Mouse (Mus musculus): ENCODE data around the gene Dcdc2a. TPM values are rescaled to one million over a fixed set of nuclear protein-coding genes. Genes with fewer than 3 reads are reported as not detected.

Gene Dcdc2a
- polyA plus RNA-seq, 1 experiment from 2014 or later: 0.70 TPM

DNA sequence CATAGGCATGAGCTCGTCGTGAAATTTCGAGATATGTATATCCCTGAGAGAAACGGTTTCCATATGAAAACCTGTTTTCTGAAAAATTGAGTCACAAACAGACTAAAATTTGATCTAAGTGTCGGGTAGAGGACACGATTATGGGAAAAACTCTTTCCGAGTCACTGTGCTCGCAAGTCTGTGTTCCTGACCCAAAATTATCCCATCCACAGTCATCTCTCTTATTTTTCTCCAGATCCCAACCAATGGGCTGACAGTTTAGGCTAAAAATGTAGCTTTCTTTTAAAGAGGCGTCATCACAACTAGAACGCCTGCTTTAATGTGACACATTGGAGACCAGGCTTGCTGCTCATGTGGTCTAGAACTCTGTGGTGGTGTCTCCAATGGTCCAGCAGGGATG lies 139.9 kb downstream of the Dcdc2a start:
- H3K4me1 ChIP-seq (replicated peaks; ENCODE audit: control insufficient read depth, insufficient read depth, low read length): no peaks in the 10 kb centered on the region; the same call in 1 of the 2 replicates
- no peaks in the 10 kb centered on the region for H3K36me3 ChIP-seq (ENCODE audit: control insufficient read depth, insufficient read depth, low read length)
- DNase-seq (ENCODE audit: low spot score) (no peak), ATAC-seq (replicated peaks; ENCODE audit: low FRiP score, low TSS enrichment, low read depth) (no peak)
- H3K4me2 ChIP-seq (ENCODE audit: low read length): no peak overlapping the region
- H3K9ac ChIP-seq (ENCODE audit: low read length): no peak overlapping the region
- WGBS: 91% methylated on average over 10 of the region's 10 CpGs
- H3K27me3 ChIP-seq (replicated peaks; ENCODE audit: control insufficient read depth, insufficient read depth, low read length): no peaks in the 10 kb centered on the region
- no peak overlapping the region for H3K4me3 ChIP-seq (ENCODE audit: low read depth, low read length)
- H3K9me3 ChIP-seq (ENCODE audit: control insufficient read depth, low read length): no peaks in the 10 kb centered on the region
- no peak overlapping the region for H3K27ac ChIP-seq (ENCODE audit: low read depth)

DNA sequence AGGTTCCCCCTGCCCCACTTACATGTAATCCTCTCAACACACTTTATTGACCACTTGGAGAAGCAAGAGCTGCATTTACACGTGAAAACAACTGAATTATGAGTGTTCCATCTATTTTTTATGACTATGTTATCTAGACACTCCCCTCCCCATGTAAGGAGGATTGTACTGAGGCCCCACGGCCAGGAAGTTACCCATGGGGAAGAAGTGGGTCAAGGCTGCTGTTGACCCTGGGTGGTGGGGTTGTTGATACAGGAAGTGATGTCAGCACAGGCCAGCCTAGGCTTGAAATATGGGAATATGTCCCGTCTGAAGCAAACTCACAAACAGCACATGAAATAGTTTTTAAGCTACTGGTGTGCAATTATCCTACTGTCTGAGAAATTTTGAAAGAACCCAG lies 144.1 kb downstream of the Dcdc2a start:
- no peaks in the 10 kb centered on the region for H3K36me3 ChIP-seq (ENCODE audit: control insufficient read depth, insufficient read depth, low read length)
- H3K4me1 ChIP-seq (replicated peaks; ENCODE audit: control insufficient read depth, insufficient read depth, low read length): no peaks in the 10 kb centered on the region; the same call in 1 of the 2 replicates
- no peak overlapping the region for H3K4me2 ChIP-seq (ENCODE audit: low read length)
- no peak overlapping the region for H3K27ac ChIP-seq (ENCODE audit: low read depth)
- no peak overlapping the region for H3K9ac ChIP-seq (ENCODE audit: low read length)
- no peaks in the 10 kb centered on the region for H3K27me3 ChIP-seq (replicated peaks; ENCODE audit: control insufficient read depth, insufficient read depth, low read length)
- DNase-seq (ENCODE audit: low spot score): no peak
- no peak overlapping the region for H3K4me3 ChIP-seq (ENCODE audit: low read depth, low read length)
- 35% methylated on average over 3 of the region's 3 CpGs for WGBS
- no peaks in the 10 kb centered on the region for H3K9me3 ChIP-seq (ENCODE audit: control insufficient read depth, low read length)
- ATAC-seq (replicated peaks; ENCODE audit: low FRiP score, low TSS enrichment, low read depth): no peak

DNA sequence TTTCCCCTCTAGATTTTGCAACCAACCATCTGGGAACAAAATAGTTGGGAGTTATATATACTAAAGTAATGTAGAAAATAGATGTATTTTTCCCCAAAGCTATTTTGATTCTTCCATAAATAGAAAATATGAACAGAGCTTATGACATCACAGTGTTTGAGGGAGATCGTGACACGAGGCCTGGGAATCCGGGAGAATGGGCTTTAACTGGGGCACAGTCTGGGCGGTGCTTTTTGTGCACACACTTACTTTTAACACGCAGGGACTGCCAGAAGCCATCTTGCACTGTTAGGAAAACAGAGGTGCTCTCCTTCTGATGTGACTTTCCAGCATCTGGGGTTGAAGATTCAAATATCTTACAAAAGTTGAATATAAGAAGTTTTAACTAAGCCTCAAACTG lies 151.1 kb downstream of the Dcdc2a start:
- no peak overlapping the region for H3K4me2 ChIP-seq (ENCODE audit: low read length)
- H3K4me1 ChIP-seq (replicated peaks; ENCODE audit: control insufficient read depth, insufficient read depth, low read length): no peaks in the 10 kb centered on the region
- no peaks in the 10 kb centered on the region for H3K27me3 ChIP-seq (replicated peaks; ENCODE audit: control insufficient read depth, insufficient read depth, low read length)
- ATAC-seq (replicated peaks; ENCODE audit: low FRiP score, low TSS enrichment, low read depth) (no peak), DNase-seq (ENCODE audit: low spot score) (no peak)
- H3K27ac ChIP-seq (ENCODE audit: low read depth): no peak overlapping the region
- WGBS: 83% methylated on average over 5 of the region's 5 CpGs
- H3K4me3 ChIP-seq (ENCODE audit: low read depth, low read length): no peak overlapping the region
- H3K36me3 ChIP-seq (ENCODE audit: control insufficient read depth, insufficient read depth, low read length): no peaks in the 10 kb centered on the region
- H3K9ac ChIP-seq (ENCODE audit: low read length): no peak overlapping the region
- H3K9me3 ChIP-seq (ENCODE audit: control insufficient read depth, low read length): no peaks in the 10 kb centered on the region

DNA sequence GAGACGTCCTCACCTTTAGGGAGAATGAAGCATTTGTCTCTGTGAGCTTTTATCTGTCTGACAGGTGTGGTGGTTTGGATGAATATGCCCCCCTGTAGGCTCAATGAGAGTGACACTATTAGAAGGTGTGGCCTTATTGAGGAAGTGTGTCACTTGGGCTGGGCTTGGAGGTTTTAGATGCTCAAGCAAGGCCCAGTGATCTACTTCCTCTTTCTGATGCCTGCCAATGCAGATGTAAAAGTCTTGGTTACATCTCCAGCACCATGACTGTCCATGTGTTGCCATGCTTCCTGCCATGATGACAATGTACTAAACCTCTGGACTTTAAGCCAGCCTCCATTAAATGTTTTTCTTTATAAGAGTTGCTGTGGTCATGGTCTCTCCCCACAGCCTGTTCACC lies 162.6 kb downstream of the Dcdc2a start:
- no peaks in the 10 kb centered on the region for H3K4me1 ChIP-seq (replicated peaks; ENCODE audit: control insufficient read depth, insufficient read depth, low read length)
- WGBS: 87% methylated on average over 1 of the region's 1 CpGs
- H3K4me2 ChIP-seq (ENCODE audit: low read length): no peak overlapping the region
- DNase-seq (ENCODE audit: low spot score) (no peak), ATAC-seq (replicated peaks; ENCODE audit: low FRiP score, low TSS enrichment, low read depth) (no peak)
- no peaks in the 10 kb centered on the region for H3K9me3 ChIP-seq (ENCODE audit: control insufficient read depth, low read length)
- no peaks in the 10 kb centered on the region for H3K27me3 ChIP-seq (replicated peaks; ENCODE audit: control insufficient read depth, insufficient read depth, low read length)
- H3K4me3 ChIP-seq (ENCODE audit: low read depth, low read length): no peak overlapping the region
- H3K36me3 ChIP-seq (ENCODE audit: control insufficient read depth, insufficient read depth, low read length): no peaks in the 10 kb centered on the region
- no peak overlapping the region for H3K9ac ChIP-seq (ENCODE audit: low read length)
- H3K27ac ChIP-seq (ENCODE audit: low read depth): no peak overlapping the region

DNA sequence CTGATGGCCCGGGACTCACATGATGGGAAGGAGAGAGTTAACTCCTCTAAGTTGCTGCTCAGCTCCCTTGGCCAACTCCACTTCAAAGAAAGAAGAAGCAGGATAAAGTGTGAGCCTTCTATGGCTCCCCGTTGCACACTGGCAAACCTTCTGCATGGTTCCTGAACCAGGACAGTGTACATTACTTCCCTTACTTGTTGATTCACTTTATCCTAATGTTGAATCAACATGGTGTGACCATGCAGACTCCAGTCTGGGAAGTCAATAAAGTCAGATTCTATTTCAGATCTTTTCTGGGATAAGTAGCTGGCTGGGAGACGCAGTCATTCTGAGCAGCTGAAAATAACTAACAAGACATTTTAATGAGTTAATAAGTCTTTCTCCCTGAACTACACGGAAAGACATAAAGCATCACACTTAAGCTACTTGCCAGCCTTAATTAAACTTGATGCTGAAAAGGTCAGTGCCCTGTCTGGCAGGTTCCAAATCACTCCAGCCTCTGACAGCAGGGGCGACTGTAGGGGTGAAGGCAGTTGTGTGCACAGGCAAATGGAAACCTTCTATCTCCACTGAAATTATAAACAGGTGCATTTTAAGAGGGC lies 164.5 kb downstream of the Dcdc2a start:
- H3K27ac ChIP-seq (ENCODE audit: low read depth): no peak overlapping the region
- H3K27me3 ChIP-seq (replicated peaks; ENCODE audit: control insufficient read depth, insufficient read depth, low read length): no peaks in the 10 kb centered on the region
- no peaks in the 10 kb centered on the region for H3K36me3 ChIP-seq (ENCODE audit: control insufficient read depth, insufficient read depth, low read length)
- no peak overlapping the region for H3K9ac ChIP-seq (ENCODE audit: low read length)
- no peak overlapping the region for H3K4me2 ChIP-seq (ENCODE audit: low read length)
- H3K4me1 ChIP-seq (replicated peaks; ENCODE audit: control insufficient read depth, insufficient read depth, low read length): no peaks in the 10 kb centered on the region
- WGBS: 51% methylated on average over 5 of the region's 5 CpGs
- H3K4me3 ChIP-seq (ENCODE audit: low read depth, low read length): no peak overlapping the region
- DNase-seq (ENCODE audit: low spot score) (no peak), ATAC-seq (replicated peaks; ENCODE audit: low FRiP score, low TSS enrichment, low read depth) (no peak)
- no peaks in the 10 kb centered on the region for H3K9me3 ChIP-seq (ENCODE audit: control insufficient read depth, low read length)

DNA sequence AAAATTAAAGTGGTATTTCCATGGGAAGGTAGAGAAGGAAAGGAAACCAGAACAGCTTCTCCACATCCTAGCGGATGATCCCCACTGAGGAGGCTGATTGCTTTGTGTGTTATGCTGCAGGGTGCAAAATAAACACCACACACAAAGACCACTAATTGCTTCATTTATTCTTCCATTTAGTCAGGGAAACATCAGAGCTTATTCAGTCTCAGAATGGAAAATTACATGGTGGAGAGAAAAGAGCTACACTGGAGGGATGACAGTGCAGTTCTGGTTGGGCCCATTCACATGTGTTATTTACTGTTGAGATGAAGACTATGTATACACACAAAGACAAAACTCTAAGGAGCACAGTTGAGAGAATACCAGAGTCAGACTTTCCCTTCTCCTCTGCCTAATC lies 196.1 kb downstream of the Dcdc2a start:
- no peak for ATAC-seq (replicated peaks; ENCODE audit: low FRiP score, low TSS enrichment, low read depth)
- H3K4me1 ChIP-seq (replicated peaks; ENCODE audit: control insufficient read depth, insufficient read depth, low read length): no peaks in the 10 kb centered on the region; the same call in 1 of the 2 replicates
- H3K9ac ChIP-seq (ENCODE audit: low read length): no peak overlapping the region
- no peak overlapping the region for H3K4me2 ChIP-seq (ENCODE audit: low read length)
- no peak for DNase-seq (ENCODE audit: low spot score)
- no peaks in the 10 kb centered on the region for H3K9me3 ChIP-seq (ENCODE audit: control insufficient read depth, low read length)
- H3K27ac ChIP-seq (ENCODE audit: low read depth): no peak overlapping the region
- no peak overlapping the region for H3K4me3 ChIP-seq (ENCODE audit: low read depth, low read length)
- no peaks in the 10 kb centered on the region for H3K27me3 ChIP-seq (replicated peaks; ENCODE audit: control insufficient read depth, insufficient read depth, low read length)
- 87% methylated on average over 1 of the region's 1 CpGs for WGBS
- H3K36me3 ChIP-seq (ENCODE audit: control insufficient read depth, insufficient read depth, low read length): no peaks in the 10 kb centered on the region

DNA sequence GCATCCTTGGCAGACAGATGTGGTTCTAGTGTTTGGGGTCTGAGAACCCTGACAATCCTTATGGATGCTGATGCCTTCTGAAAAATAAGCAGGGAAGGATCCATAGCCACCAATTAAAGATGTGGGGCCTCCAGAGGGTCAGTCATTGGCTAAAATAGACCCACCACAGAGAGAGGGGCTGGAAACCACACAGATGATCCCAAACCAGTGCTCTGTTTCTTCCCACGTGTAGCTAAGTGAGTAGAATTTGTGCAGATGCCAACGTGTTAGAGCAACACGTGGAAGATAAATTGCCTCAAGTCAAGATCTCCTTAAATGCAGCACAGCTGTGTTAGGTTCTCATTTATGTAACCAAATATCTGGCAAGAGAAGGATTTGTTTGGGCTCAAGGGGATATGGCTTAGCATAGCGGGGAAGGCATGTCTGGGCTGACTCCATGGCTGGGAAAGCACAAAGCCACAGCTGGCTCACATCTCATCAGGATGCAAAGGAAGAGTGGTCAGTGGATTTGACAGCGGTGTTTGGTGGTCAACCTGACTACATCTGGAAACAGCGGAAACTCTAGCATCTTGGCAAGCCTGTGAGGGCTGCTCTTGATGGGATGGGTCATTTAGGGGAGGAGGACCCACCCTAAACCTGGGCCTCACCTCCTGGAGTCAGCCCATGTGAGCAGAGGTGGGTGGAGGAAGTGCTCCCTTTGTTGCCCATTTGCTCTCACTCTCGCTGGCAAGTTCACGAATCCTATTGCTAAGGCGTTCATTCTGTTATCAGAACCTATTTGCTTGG lies 198.9 kb downstream of the Dcdc2a start:
- H3K9ac ChIP-seq (ENCODE audit: low read length): no peak overlapping the region
- WGBS: 62% methylated on average over 9 of the region's 9 CpGs
- H3K27me3 ChIP-seq (replicated peaks; ENCODE audit: control insufficient read depth, insufficient read depth, low read length): no peaks in the 10 kb centered on the region
- no peak overlapping the region for H3K4me2 ChIP-seq (ENCODE audit: low read length)
- ATAC-seq (replicated peaks; ENCODE audit: low FRiP score, low TSS enrichment, low read depth): no peak
- DNase-seq (ENCODE audit: low spot score): no peak
- no peaks in the 10 kb centered on the region; the same call in 1 of the 2 replicates for H3K4me1 ChIP-seq (replicated peaks; ENCODE audit: control insufficient read depth, insufficient read depth, low read length)
- H3K9me3 ChIP-seq (ENCODE audit: control insufficient read depth, low read length): no peaks in the 10 kb centered on the region
- H3K4me3 ChIP-seq (ENCODE audit: low read depth, low read length): no peak overlapping the region
- H3K36me3 ChIP-seq (ENCODE audit: control insufficient read depth, insufficient read depth, low read length): no peaks in the 10 kb centered on the region
- no peak overlapping the region for H3K27ac ChIP-seq (ENCODE audit: low read depth)

DNA sequence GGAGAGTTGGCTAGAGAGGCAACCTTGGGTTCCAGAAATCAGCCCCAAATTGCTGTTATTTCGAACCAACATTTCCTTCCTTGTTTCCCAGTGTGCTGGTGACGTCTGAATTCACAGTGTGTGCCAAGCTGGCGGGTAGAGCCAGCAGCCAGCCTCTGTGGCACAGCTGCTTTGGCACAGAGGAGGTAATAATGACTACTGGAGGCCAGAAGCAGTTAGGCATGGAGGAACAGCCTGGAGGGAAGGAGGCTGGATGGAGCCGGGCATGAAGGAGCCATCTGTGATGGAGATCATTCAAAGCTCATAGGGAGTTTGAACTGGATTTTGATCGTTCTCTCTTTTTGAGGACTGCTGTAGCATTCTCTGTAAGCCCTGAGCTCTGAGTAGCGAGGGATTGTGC lies 201.8 kb downstream of the Dcdc2a start:
- no peak overlapping the region for H3K4me2 ChIP-seq (ENCODE audit: low read length)
- H3K4me3 ChIP-seq (ENCODE audit: low read depth, low read length): no peak overlapping the region
- 95% methylated on average over 6 of the region's 6 CpGs for WGBS
- no peaks in the 10 kb centered on the region; the same call in 1 of the 2 replicates for H3K4me1 ChIP-seq (replicated peaks; ENCODE audit: control insufficient read depth, insufficient read depth, low read length)
- no peaks in the 10 kb centered on the region for H3K9me3 ChIP-seq (ENCODE audit: control insufficient read depth, low read length)
- H3K27ac ChIP-seq (ENCODE audit: low read depth): no peak overlapping the region
- H3K9ac ChIP-seq (ENCODE audit: low read length): no peak overlapping the region
- H3K27me3 ChIP-seq (replicated peaks; ENCODE audit: control insufficient read depth, insufficient read depth, low read length): no peaks in the 10 kb centered on the region
- no peaks in the 10 kb centered on the region for H3K36me3 ChIP-seq (ENCODE audit: control insufficient read depth, insufficient read depth, low read length)
- ATAC-seq (replicated peaks; ENCODE audit: low FRiP score, low TSS enrichment, low read depth) (no peak), DNase-seq (ENCODE audit: low spot score) (no peak)
